Mouse (Mus musculus): ENCODE measurements around the gene Lair1. TPM values are rescaled to one million over a fixed set of nuclear protein-coding genes. Genes with fewer than 3 reads are reported as not detected.
A peak's percentile ranks its signal among the peaks of the same experiment; 100 is the strongest.

Lair1 gene
- 4.7 and 7.2 TPM in 2 replicates for polyA plus RNA-seq (2012; rRNA removed)

- Histone ChIP-seq H3K4me1 (ENCODE audit: control insufficient read depth, insufficient read depth, low read length) (no peaks in the 10 kb centered on the region), H3K4me3 (replicated peaks; ENCODE audit: extremely low read depth, low read depth, low read length) (no peak within 1 kb of the TSS)
- TF ChIP-seq CTCF (IDR thresholded peaks at IDR 0.05; ENCODE audit: insufficient read depth, low read length) (no peak), POLR2A (IDR thresholded peaks at IDR 0.05; ENCODE audit: borderline replicate concordance, extremely low read depth, low read depth, low read length) (no peak)
- no peak for DNase-seq
- WGBS = 45% methylated on average over 2 of the region's 2 CpGs
These were observed at the start of gene Lair1 for GRCm38 (mm10) chr7:4063013-4063412. Gene Lair1 (minus strand): TSS chr7:4063204.

- no peak for DNase-seq
- no peaks in the 10 kb centered on the region for H3K4me1 ChIP-seq (ENCODE audit: control insufficient read depth, insufficient read depth, low read length)
- no peak overlapping the region for H3K4me3 ChIP-seq (replicated peaks; ENCODE audit: extremely low read depth, low read depth, low read length)
- TF ChIP-seq CTCF (IDR thresholded peaks at IDR 0.05; ENCODE audit: insufficient read depth, low read length) (no peak), POLR2A (IDR thresholded peaks at IDR 0.05; ENCODE audit: borderline replicate concordance, extremely low read depth, low read depth, low read length) (no peak)
- 46% methylated on average over 3 of the region's 3 CpGs for WGBS
These were observed 48.8 kb upstream of the Lair1 start for GRCm38 (mm10) chr7:4111766-4112165.

- Histone ChIP-seq H3K4me1 (ENCODE audit: control insufficient read depth, insufficient read depth, low read length) (no peaks in the 10 kb centered on the region), H3K4me3 (replicated peaks; ENCODE audit: extremely low read depth, low read depth, low read length) (no peak overlapping the region)
- DNase-seq = no peak
- 11% methylated on average over 4 of the region's 4 CpGs for WGBS
- TF ChIP-seq POLR2A (IDR thresholded peaks at IDR 0.05; ENCODE audit: borderline replicate concordance, extremely low read depth, low read depth, low read length) (no peak), CTCF (IDR thresholded peaks at IDR 0.05; ENCODE audit: insufficient read depth, low read length) (peak; percentile 20)
These were observed 40.4 kb upstream of the Lair1 start for GRCm38 (mm10) chr7:4103411-4103810.

GRCm38 (mm10) chr7:4101144-4101543 is 38.1 kb upstream of the Lair1 start:
- Histone ChIP-seq H3K4me1 (ENCODE audit: control insufficient read depth, insufficient read depth, low read length) (no peaks in the 10 kb centered on the region), H3K4me3 (replicated peaks; ENCODE audit: extremely low read depth, low read depth, low read length) (no peak overlapping the region)
- no peak for DNase-seq
- TF ChIP-seq POLR2A (IDR thresholded peaks at IDR 0.05; ENCODE audit: borderline replicate concordance, extremely low read depth, low read depth, low read length) (no peak), CTCF (IDR thresholded peaks at IDR 0.05; ENCODE audit: insufficient read depth, low read length) (no peak)
- WGBS = 84% methylated on average over 5 of the region's 5 CpGs

- WGBS = 47% methylated on average over 2 of the region's 2 CpGs
- Histone ChIP-seq H3K4me3 (replicated peaks; ENCODE audit: extremely low read depth, low read depth, low read length) (no peak overlapping the region), H3K4me1 (ENCODE audit: control insufficient read depth, insufficient read depth, low read length) (no peaks in the 10 kb centered on the region)
- TF ChIP-seq CTCF (IDR thresholded peaks at IDR 0.05; ENCODE audit: insufficient read depth, low read length) (no peak), POLR2A (IDR thresholded peaks at IDR 0.05; ENCODE audit: borderline replicate concordance, extremely low read depth, low read depth, low read length) (no peak)
- no peak for DNase-seq
These were observed 35.8 kb upstream of the Lair1 start for GRCm38 (mm10) chr7:4098832-4099231.

- WGBS = 70% methylated on average over 2 of the region's 2 CpGs
- no peak for DNase-seq
- Histone ChIP-seq H3K4me3 (replicated peaks; ENCODE audit: extremely low read depth, low read depth, low read length) (no peak overlapping the region), H3K4me1 (ENCODE audit: control insufficient read depth, insufficient read depth, low read length) (no peaks in the 10 kb centered on the region)
- TF ChIP-seq POLR2A (IDR thresholded peaks at IDR 0.05; ENCODE audit: borderline replicate concordance, extremely low read depth, low read depth, low read length) (no peak), CTCF (IDR thresholded peaks at IDR 0.05; ENCODE audit: insufficient read depth, low read length) (no peak)
These were observed 35.3 kb upstream of the Lair1 start for GRCm38 (mm10) chr7:4098301-4098700.

GRCm38 (mm10) chr7:4091170-4091569 is 28.2 kb upstream of the Lair1 start:
- no peak for DNase-seq
- TF ChIP-seq CTCF (IDR thresholded peaks at IDR 0.05; ENCODE audit: insufficient read depth, low read length) (no peak), POLR2A (IDR thresholded peaks at IDR 0.05; ENCODE audit: borderline replicate concordance, extremely low read depth, low read depth, low read length) (no peak)
- H3K4me1 ChIP-seq (ENCODE audit: control insufficient read depth, insufficient read depth, low read length) = no peaks in the 10 kb centered on the region
- 49% methylated on average over 8 of the region's 8 CpGs for WGBS
- no peak overlapping the region for H3K4me3 ChIP-seq (replicated peaks; ENCODE audit: extremely low read depth, low read depth, low read length)

- no peak for DNase-seq
- WGBS = 69% methylated on average over 2 of the region's 2 CpGs
- Histone ChIP-seq H3K4me1 (ENCODE audit: control insufficient read depth, insufficient read depth, low read length) (no peaks in the 10 kb centered on the region), H3K4me3 (replicated peaks; ENCODE audit: extremely low read depth, low read depth, low read length) (no peak overlapping the region)
- TF ChIP-seq CTCF (IDR thresholded peaks at IDR 0.05; ENCODE audit: insufficient read depth, low read length) = no peak
- TF ChIP-seq POLR2A (IDR thresholded peaks at IDR 0.05; ENCODE audit: borderline replicate concordance, extremely low read depth, low read depth, low read length) = no peak
These were observed 25.7 kb upstream of the Lair1 start for GRCm38 (mm10) chr7:4088679-4089078.

GRCm38 (mm10) chr7:4087896-4088480 is 25.0 kb upstream of the Lair1 start:
- Histone ChIP-seq H3K4me1 (ENCODE audit: control insufficient read depth, insufficient read depth, low read length) (peaks cover 5% of the 10 kb centered on the region), H3K4me3 (replicated peaks; ENCODE audit: extremely low read depth, low read depth, low read length) (no peak overlapping the region)
- WGBS = 76% methylated on average over 6 of the region's 6 CpGs
- no peak for TF ChIP-seq POLR2A (IDR thresholded peaks at IDR 0.05; ENCODE audit: borderline replicate concordance, extremely low read depth, low read depth, low read length)
- TF ChIP-seq CTCF (IDR thresholded peaks at IDR 0.05; ENCODE audit: insufficient read depth, low read length) = no peak
- no peak for DNase-seq

GRCm38 (mm10) chr7:4087238-4087895 is 24.4 kb upstream of the Lair1 start:
- no peak for DNase-seq
- H3K4me1 ChIP-seq (ENCODE audit: control insufficient read depth, insufficient read depth, low read length) = peaks cover 7% of the 10 kb centered on the region
- TF ChIP-seq POLR2A (IDR thresholded peaks at IDR 0.05; ENCODE audit: borderline replicate concordance, extremely low read depth, low read depth, low read length) = no peak
- no peak for TF ChIP-seq CTCF (IDR thresholded peaks at IDR 0.05; ENCODE audit: insufficient read depth, low read length)
- 66% methylated on average over 4 of the region's 4 CpGs for WGBS
- no peak overlapping the region for H3K4me3 ChIP-seq (replicated peaks; ENCODE audit: extremely low read depth, low read depth, low read length)

Measured in lung, adult 2 months (tissue).